Comparison of ENCODE assay signal across 29 mouse cellular contexts in genomic region chr7:108760411-108760810, GRCm38 (mm10). TPM values are rescaled to one million over a fixed set of nuclear protein-coding genes. Genes with fewer than 3 reads are reported as not detected.
A peak's percentile ranks its signal among the peaks of the same experiment; 100 is the strongest.
DNase-seq lines count a peak whose midpoint lies in the region; ATAC-seq and TF ChIP-seq lines count a peak whose summit lies in the region.
"Had no signal": no experiment of that assay in that cellular context is flagged by ENCODE, and none has a peak within 500 bp of the region (broad histone marks: within the 10 kb centered on the region; RNA-seq: fewer than 3 reads in every experiment).

No protein-coding gene starts in this region.

- in situ Hi-C loops in CH12.LX (cut with MboI; ENCODE audit: low pct_ligation_motif_present, low pct_unique_long_range_greater_than_20kb, low sequenced_read_pairs): no loop called here

- no peak overlapping the region for H3K4me2 ChIP-seq in kidney, postnatal 0 days (ENCODE audit: low read length)
- H3K4me2 ChIP-seq in CH12.LX (ENCODE audit: insufficient read depth, low read depth, poor library complexity, severe bottlenecking): no peak overlapping the region
- H3K4me2 ChIP-seq in embryonic facial prominence, embryonic 14.5 days (ENCODE audit: low read depth, low read length): no peak overlapping the region
- H3K4me2 ChIP-seq: heart, embryonic 15.5 days; limb, embryonic 12.5 days; liver, embryonic 15.5 days had no signal

- H3K9me3 ChIP-seq in kidney, postnatal 0 days (replicated peaks; ENCODE audit: low read length): no peaks in the 10 kb centered on the region
- H3K9me3 ChIP-seq in CH12.LX (replicated peaks; ENCODE audit: low read length): no peaks in the 10 kb centered on the region
- H3K9me3 ChIP-seq in embryonic facial prominence, embryonic 14.5 days (ENCODE audit: control insufficient read depth, low read length): no peaks in the 10 kb centered on the region
- H3K9me3 ChIP-seq: heart, embryonic 15.5 days; limb, embryonic 12.5 days; liver, embryonic 15.5 days; midbrain, embryonic 10.5 days had no signal

- TF ChIP-seq RAD21 in CH12.LX (IDR thresholded peaks at IDR 0.05; ENCODE audit: low read depth, low read length): no peak

- no peak for TF ChIP-seq EP300 in CH12.LX (IDR thresholded peaks at IDR 0.05; ENCODE audit: low read length)

- TF ChIP-seq CTCF in kidney, postnatal 0 days (IDR thresholded peaks at IDR 0.05; ENCODE audit: low read depth): peak; percentile 5; the same call in 1 of the 2 replicates
- TF ChIP-seq CTCF in CH12.LX (conservative IDR thresholded peaks at IDR 0.05 in 1 of 2, IDR thresholded peaks at IDR 0.05 in 1 of 2; ENCODE audit: low read depth in 2 of 2, low read length in 2 of 2): no peak

- no peak overlapping the region for H3K4me3 ChIP-seq in kidney, postnatal 0 days (replicated peaks; ENCODE audit: low read depth, low read length)
- no peak overlapping the region for H3K4me3 ChIP-seq in CH12.LX (replicated peaks in 1 of 3; ENCODE audit: low read depth in 2 of 3, low read length in 2 of 3, poor library complexity in 1 of 3)
- no peak overlapping the region for H3K4me3 ChIP-seq in embryonic facial prominence, embryonic 14.5 days (ENCODE audit: low read depth, low read length)
- H3K4me3 ChIP-seq: heart, adult 2 months; heart, embryonic 15.5 days; left cerebral cortex, adult 2 months; limb, embryonic 12.5 days; liver, embryonic 15.5 days; midbrain, embryonic 10.5 days had no signal

- no peaks in the 10 kb centered on the region for H3K4me1 ChIP-seq in kidney, postnatal 0 days (replicated peaks; ENCODE audit: insufficient read depth, low read length)
- H3K4me1 ChIP-seq in CH12.LX (ENCODE audit: control insufficient read depth in 1 of 2, insufficient read depth in 2 of 2): no peaks in the 10 kb centered on the region
- no peaks in the 10 kb centered on the region for H3K4me1 ChIP-seq in embryonic facial prominence, embryonic 14.5 days (ENCODE audit: control insufficient read depth, insufficient read depth, low read length)
- H3K4me1 ChIP-seq: heart, embryonic 15.5 days; liver, embryonic 15.5 days had no signal

- no peak for ATAC-seq in kidney, postnatal 0 days (replicated peaks; ENCODE audit: low FRiP score, low read depth)
- no peak for ATAC-seq in embryonic facial prominence, embryonic 14.5 days (ENCODE audit: low read depth)
- ATAC-seq: forebrain, embryonic 16.5 days; inflammation-experienced regulatory T-cells, adult 6 months had no signal

- TF ChIP-seq POLR2A in CH12.LX (IDR thresholded peaks at IDR 0.05; ENCODE audit: low read depth, low read length): no peak

- dilution Hi-C loops in CH12.LX (cut with MboI; ENCODE audit: extremely low pct_ligation_motif_present, extremely low pct_unique_long_range_greater_than_20kb, low sequenced_read_pairs): no loop called here

- H3K9ac ChIP-seq in kidney, postnatal 0 days (ENCODE audit: low read depth, low read length): no peak overlapping the region
- no peak overlapping the region for H3K9ac ChIP-seq in CH12.LX (ENCODE audit: insufficient read depth, low read depth)
- no peak overlapping the region for H3K9ac ChIP-seq in embryonic facial prominence, embryonic 14.5 days (ENCODE audit: low read depth, low read length)
- H3K9ac ChIP-seq: heart, embryonic 15.5 days; limb, embryonic 12.5 days; liver, embryonic 15.5 days had no signal

- 39% methylated on average over 3 of the region's 3 CpGs for WGBS in kidney, postnatal 0 days
- 30% methylated on average over 3 of the region's 3 CpGs for WGBS in embryonic facial prominence, embryonic 14.5 days

- H3K36me3 ChIP-seq in kidney, postnatal 0 days (ENCODE audit: insufficient read depth, low read length): no peaks in the 10 kb centered on the region
- H3K36me3 ChIP-seq in CH12.LX (replicated peaks in 1 of 2; ENCODE audit: control insufficient read depth in 1 of 2, insufficient read depth in 1 of 2, low read length in 1 of 2): no peaks in the 10 kb centered on the region
- H3K36me3 ChIP-seq in embryonic facial prominence, embryonic 14.5 days (ENCODE audit: control insufficient read depth, insufficient read depth, low read length): no peaks in the 10 kb centered on the region
- H3K36me3 ChIP-seq: heart, embryonic 15.5 days; limb, embryonic 12.5 days; liver, embryonic 15.5 days; midbrain, embryonic 10.5 days had no signal

- no peaks in the 10 kb centered on the region for H3K79me2 ChIP-seq in CH12.LX (replicated peaks; ENCODE audit: control insufficient read depth, extremely low read depth, insufficient read depth, poor library complexity, severe bottlenecking)

- H3K27me3 ChIP-seq in kidney, postnatal 0 days (ENCODE audit: insufficient read depth, low read length): no peaks in the 10 kb centered on the region
- H3K27me3 ChIP-seq in CH12.LX (replicated peaks): peaks cover 14% of the 10 kb centered on the region
- no peaks in the 10 kb centered on the region for H3K27me3 ChIP-seq in embryonic facial prominence, embryonic 14.5 days (replicated peaks; ENCODE audit: control insufficient read depth, insufficient read depth, low read length)
- H3K27me3 ChIP-seq: heart, embryonic 15.5 days; limb, embryonic 12.5 days; liver, embryonic 15.5 days had no signal

- no peak overlapping the region for H3K27ac ChIP-seq in kidney, postnatal 0 days
- no peak overlapping the region for H3K27ac ChIP-seq in CH12.LX (ENCODE audit: insufficient read depth, low read depth)
- H3K27ac ChIP-seq in embryonic facial prominence, embryonic 14.5 days (replicated peaks; ENCODE audit: low read depth, low read length): no peak overlapping the region
- H3K27ac ChIP-seq: heart, adult 2 months; heart, embryonic 15.5 days; left cerebral cortex, adult 2 months; limb, embryonic 12.5 days; liver, embryonic 15.5 days; midbrain, embryonic 10.5 days had no signal

- DNase-seq in kidney, postnatal 0 days (ENCODE audit: low spot score): no peak
- DNase-seq in kidney, adult 18-20 months: no peak
- DNase-seq in CH12.LX (ENCODE audit: extremely low read depth) (peak; percentile 2), WW6 (ENCODE audit: low read depth, low spot score) (peak; percentile 28)
- DNase-seq in embryonic facial prominence, embryonic 14.5 days (ENCODE audit: low spot score): peak; percentile 20
- no peak for DNase-seq in adrenal gland, adult (ENCODE audit: inconsistent age in 2 of 2, low spot score in 1 of 2)
- DNase-seq in spleen, adult 12 weeks (ENCODE audit: low spot score): no peak
- DNase-seq in yolk sac, embryonic 10.5 days (ENCODE audit: low spot score): no peak
- DNase-seq: adrenal gland, postnatal 10 days; cerebellum, adult 2 months; gastrocnemius, postnatal 14 days; heart, adult 2 months; kidney, adult 9 months; kidney, postnatal 4 days; lung, postnatal 10 days; right cerebral cortex, adult 18-20 months had no signal

TF ChIP-seq in CH12.LX, 34 proteins besides CTCF, POLR2A, EP300 and RAD21:
- TF ChIP-seq JUN (IDR thresholded peaks at IDR 0.05; ENCODE audit: insufficient read depth, low read depth, low read length) (no peak), ZC3H11A (IDR thresholded peaks at IDR 0.05; ENCODE audit: low read depth, low read length) (no peak), PAX5 (IDR thresholded peaks at IDR 0.05; ENCODE audit: low read length) (no peak), NELFE (IDR thresholded peaks at IDR 0.05; ENCODE audit: low read depth, low read length) (no peak), JUND (conservative IDR thresholded peaks at IDR 0.05; ENCODE audit: low read depth, low read length) (no peak), POLR2AphosphoS2 (IDR thresholded peaks at IDR 0.05; ENCODE audit: low read depth, low read length) (no peak), CHD1 (IDR thresholded peaks at IDR 0.05; ENCODE audit: low read depth, low read length) (no peak)
TF ChIP-seq in CH12.LX: peak in this region for 0.

RNA-seq across cellular contexts. Expression of gene Olfr513, which starts 9.6 kb away (rescaled TPM):
- polyA plus RNA-seq in kidney, postnatal 0 days (2015; fragmentation: Nextera tagmentation; extraction: Ambion mirVana): not detected in 2 replicates
- total RNA-seq in CH12.LX (2012; rRNA removed): not detected in 2 replicates
- total RNA-seq in CH12.LX (2014; rRNA removed): not detected in 2 replicates
- polyA plus RNA-seq in CH12.LX (2012; ENCODE audit: insufficient read length, low read depth): not detected in 2 replicates
- polyA plus RNA-seq in embryonic facial prominence, embryonic 14.5 days (2014; fragmentation: Nextera tagmentation; extraction: Ambion mirVana): 0.14 TPM in 1 of 2 replicates, not detected in the other
- total RNA-seq: adrenal gland, postnatal 10 days; gastrocnemius, postnatal 14 days; heart, adult 2 months; hematopoietic stem cell, adult 5-6 weeks; left cerebral cortex, adult 2 months; MEL; neutrophil, adult 5-6 weeks had no signal
- polyA plus RNA-seq: C2C12; cerebellum, adult 2 months; forebrain, embryonic 16.5 days; heart, adult 2 months; heart, embryonic 15.5 days; inflammation-experienced regulatory T-cells, adult 6 months; limb, embryonic 12.5 days; liver, embryonic 15.5 days; midbrain, embryonic 10.5 days; small intestine, adult 2 months; thymus, postnatal 0 days had no signal

RNA-seq across cellular contexts. Expression of gene Olfr512, which starts 47.3 kb away (rescaled TPM):
- not detected in 2 replicates for polyA plus RNA-seq in kidney, postnatal 0 days (2015; fragmentation: Nextera tagmentation; extraction: Ambion mirVana)
- not detected in 2 replicates for total RNA-seq in CH12.LX (2012; rRNA removed)
- total RNA-seq in CH12.LX (2014; rRNA removed): not detected in 2 replicates
- polyA plus RNA-seq in CH12.LX (2012; ENCODE audit: insufficient read length, low read depth): not detected in 2 replicates
- 0.20 TPM in 1 of 2 replicates, not detected in the other for polyA plus RNA-seq in embryonic facial prominence, embryonic 14.5 days (2014; fragmentation: Nextera tagmentation; extraction: Ambion mirVana)
- total RNA-seq: adrenal gland, postnatal 10 days; gastrocnemius, postnatal 14 days; heart, adult 2 months; hematopoietic stem cell, adult 5-6 weeks; left cerebral cortex, adult 2 months; MEL; neutrophil, adult 5-6 weeks had no signal
- polyA plus RNA-seq: C2C12; cerebellum, adult 2 months; forebrain, embryonic 16.5 days; heart, adult 2 months; heart, embryonic 15.5 days; inflammation-experienced regulatory T-cells, adult 6 months; limb, embryonic 12.5 days; liver, embryonic 15.5 days; midbrain, embryonic 10.5 days; small intestine, adult 2 months; thymus, postnatal 0 days had no signal

Comparison
In these comparisons a context has a peak if more than half of its experiments do, and no peak if none do; other contexts are left out.
1. DNase-seq: peak in CH12.LX (single experiment), WW6 (single experiment) and embryonic facial prominence, embryonic 14.5 days (single experiment); none in kidney, postnatal 0 days (single experiment), kidney, adult 18-20 months (single experiment), adrenal gland, adult (0 of 2), spleen, adult 12 weeks (single experiment) and yolk sac, embryonic 10.5 days (single experiment).